Mouse (Mus musculus): ENCODE measurements around the gene Gm21698. TPM values are rescaled to one million over a fixed set of nuclear protein-coding genes. Genes with fewer than 3 reads are reported as not detected.

Gene Gm21698
- polyA plus RNA-seq, 1 experiment = not detected

Other genes with a start within 250 kb of the Gm21698 start
- 2.2 TPM in 1 of 2 replicates, not detected in the other for gene Actr3b, start 228.7 kb downstream of the Gm21698 start, polyA plus RNA-seq (2011; ENCODE audit: insufficient read depth, insufficient read length, low replicate concordance, missing spikeins)
- not detected in 2 replicates for gene Gm21663, start 46.3 kb downstream of the Gm21698 start, polyA plus RNA-seq (2011; ENCODE audit: insufficient read depth, insufficient read length, low replicate concordance, missing spikeins)
- gene Gm21671, start 34.2 kb downstream of the Gm21698 start, polyA plus RNA-seq (2011; ENCODE audit: insufficient read depth, insufficient read length, low replicate concordance, missing spikeins) = not detected in 2 replicates
- not detected in 2 replicates for gene Gm21680, start 16.0 kb downstream of the Gm21698 start, polyA plus RNA-seq (2011; ENCODE audit: insufficient read depth, insufficient read length, low replicate concordance, missing spikeins)
- not detected in 2 replicates for gene Gm1979, start 16.1 kb upstream of the Gm21698 start, polyA plus RNA-seq (2011; ENCODE audit: insufficient read depth, insufficient read length, low replicate concordance, missing spikeins)
- not detected in 2 replicates for gene Gm5862, start 34.3 kb upstream of the Gm21698 start, polyA plus RNA-seq (2011; ENCODE audit: insufficient read depth, insufficient read length, low replicate concordance, missing spikeins)
- gene Speer4a, start 50.9 kb upstream of the Gm21698 start, polyA plus RNA-seq (2011; ENCODE audit: insufficient read depth, insufficient read length, low replicate concordance, missing spikeins) = not detected in 2 replicates
- not detected in 2 replicates for gene Gm7347, start 69.9 kb upstream of the Gm21698 start, polyA plus RNA-seq (2011; ENCODE audit: insufficient read depth, insufficient read length, low replicate concordance, missing spikeins)
- gene Gm10471, start 100.6 kb upstream of the Gm21698 start, polyA plus RNA-seq (2011; ENCODE audit: insufficient read depth, insufficient read length, low replicate concordance, missing spikeins) = not detected in 2 replicates
- gene 5031410I06Rik, start 116.7 kb upstream of the Gm21698 start, polyA plus RNA-seq (2011; ENCODE audit: insufficient read depth, insufficient read length, low replicate concordance, missing spikeins) = not detected in 2 replicates
- gene Gm10220, start 132.8 kb upstream of the Gm21698 start, polyA plus RNA-seq (2011; ENCODE audit: insufficient read depth, insufficient read length, low replicate concordance, missing spikeins) = not detected in 2 replicates